Mouse (Mus musculus) kidney, adult 18-20 months (tissue): Measurements from ENCODE around the gene Chmp2b.

Source experiments
- DNase-seq: peaks from one replicate; pipeline ENCODE4 v3.0.0; 2021

Gene Chmp2b

GRCm38 (mm10) chr16:65526004-65526403 is 36.5 kb downstream of the Chmp2b start:
- no peak for DNase-seq

GRCm38 (mm10) chr16:65520211-65520610 is 42.3 kb downstream of the Chmp2b start, which contains the start of gene Pou1f1:
Gene Pou1f1 (plus strand): TSS chr16:65520511.
- DNase-seq, result no peak

GRCm38 (mm10) chr16:65514223-65514622 is 48.3 kb downstream of the Chmp2b start:
- DNase-seq, result no peak

- peak; percentile 6 for DNase-seq
Observed at GRCm38 (mm10) chr16:65497049-65497448, 65.5 kb downstream of the Chmp2b start.

GRCm38 (mm10) chr16:65496030-65496429 is 66.5 kb downstream of the Chmp2b start:
- no peak for DNase-seq
